Comparison of ENCODE assay signal across 12 mouse cellular contexts in the genomic region with DNA sequence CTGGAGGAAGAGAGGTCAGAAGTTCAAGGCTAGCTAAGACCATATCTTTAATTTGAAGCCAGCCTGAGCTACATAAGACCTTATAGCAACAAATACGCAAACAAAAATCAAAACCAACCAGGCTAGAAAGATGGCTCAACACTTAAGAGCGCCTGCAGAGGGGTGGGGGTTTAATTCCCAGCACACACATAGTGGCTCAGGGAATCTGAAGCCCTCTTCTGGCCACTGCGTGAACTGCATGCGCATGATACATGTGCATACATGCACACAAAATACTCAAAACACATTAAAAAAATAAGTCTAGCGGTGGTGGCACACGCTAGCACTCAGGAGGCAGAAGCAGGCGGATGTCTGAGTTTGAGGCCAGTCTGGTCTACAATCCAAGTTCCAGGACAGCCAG. TPM values are rescaled to one million over a fixed set of nuclear protein-coding genes. Genes with fewer than 3 reads are reported as not detected.
DNase-seq lines count a peak whose midpoint lies in the region; TF ChIP-seq lines count a peak whose summit lies in the region.
"Had no signal": no experiment of that assay in that cellular context is flagged by ENCODE, and none has a peak within 500 bp of the region (broad histone marks: within the 10 kb centered on the region; RNA-seq: fewer than 3 reads in every experiment).

No protein-coding gene starts in this region.

- H3K27ac ChIP-seq in kidney, adult 2 months (ENCODE audit: insufficient read depth, low read depth, low read length), result no peak overlapping the region
- no peak overlapping the region for H3K27ac ChIP-seq in thymus, adult 2 months (ENCODE audit: control insufficient read depth, insufficient read depth, low read length)
- no peak overlapping the region for H3K27ac ChIP-seq in small intestine, adult 2 months (ENCODE audit: insufficient read depth, low read depth, low read length)
- H3K27ac ChIP-seq in forebrain, embryonic 10.5 days, result no peak overlapping the region
- H3K27ac ChIP-seq: limb, embryonic 15.5 days had no signal

- no peak for DNase-seq in kidney, adult 2 months
- no peak for DNase-seq in kidney, postnatal 14 days
- DNase-seq in thymus, adult 2 months, result no peak
- no peak for DNase-seq in thymus, postnatal 10 days (ENCODE audit: low spot score in 2 of 2)
- DNase-seq in brain, embryonic 14.5 days (ENCODE audit: low read depth), result no peak
- DNase-seq in forebrain, embryonic 10.5 days (ENCODE audit: extremely low spot score, low spot score), result no peak
- no peak for DNase-seq in right cerebral cortex, postnatal 25 days
- DNase-seq: heart, adult 11 months; kidney, adult 11 months had no signal

- no peak for TF ChIP-seq POLR2A in kidney, adult 2 months (IDR thresholded peaks at IDR 0.05; ENCODE audit: low read depth, low read length)
- no peak for TF ChIP-seq POLR2A in thymus, adult 2 months (IDR thresholded peaks at IDR 0.05; ENCODE audit: control insufficient read depth, extremely low read depth, insufficient read depth, low read length, poor library complexity)
- no peak for TF ChIP-seq POLR2A in brain, embryonic 14.5 days (IDR thresholded peaks at IDR 0.05; ENCODE audit: borderline replicate concordance, extremely low read depth, insufficient read depth, insufficient read length, poor library complexity, severe bottlenecking)
- TF ChIP-seq POLR2A in small intestine, adult 2 months (IDR thresholded peaks at IDR 0.05; ENCODE audit: low read depth, low read length), result no peak

- no peaks in the 10 kb centered on the region; the same call in 1 of the 2 replicates for H3K9me3 ChIP-seq in forebrain, embryonic 10.5 days
- H3K9me3 ChIP-seq: limb, embryonic 15.5 days had no signal

- H3K27me3 ChIP-seq in kidney, adult 2 months (replicated peaks; ENCODE audit: control insufficient read depth, insufficient read depth, low read length), result peaks cover 8% of the 10 kb centered on the region
- H3K27me3 ChIP-seq in thymus, adult 2 months (ENCODE audit: control insufficient read depth, insufficient read depth, low read length), result peaks cover 17% of the 10 kb centered on the region
- H3K27me3 ChIP-seq in small intestine, adult 2 months (ENCODE audit: control insufficient read depth, insufficient read depth, low read length), result peaks cover 29% of the 10 kb centered on the region
- peaks cover 98% of the 10 kb centered on the region for H3K27me3 ChIP-seq in forebrain, embryonic 10.5 days (ENCODE audit: poor library complexity, severe bottlenecking)

- TF ChIP-seq CTCF in kidney, adult 2 months (conservative IDR thresholded peaks at IDR 0.05; ENCODE audit: insufficient read depth, insufficient read length, low read depth, low read length), result peak; percentile 42
- peak; percentile 28; the same call in 1 of the 2 replicates for TF ChIP-seq CTCF in thymus, adult 2 months (IDR thresholded peaks at IDR 0.05; ENCODE audit: borderline replicate concordance, control insufficient read depth, extremely low read depth, insufficient read depth, low read length, poor library complexity)
- peak; percentile 62; the same call in 1 of the 2 replicates for TF ChIP-seq CTCF in brain, embryonic 14.5 days (IDR thresholded peaks at IDR 0.05; ENCODE audit: borderline replicate concordance, extremely low read depth, insufficient read depth, insufficient read length)
- TF ChIP-seq CTCF in small intestine, adult 2 months (IDR thresholded peaks at IDR 0.05; ENCODE audit: extremely low read depth, insufficient read length, insufficient replicate concordance, low read depth, low read length), result peak; percentile 52; the same call in 1 of the 2 replicates

- no peaks in the 10 kb centered on the region for H3K4me1 ChIP-seq in kidney, adult 2 months (ENCODE audit: control insufficient read depth, insufficient read depth, low read length)
- peaks cover 2% of the 10 kb centered on the region; the same call in 1 of the 2 replicates for H3K4me1 ChIP-seq in thymus, adult 2 months (replicated peaks; ENCODE audit: control insufficient read depth, insufficient read depth, low read length)
- H3K4me1 ChIP-seq in small intestine, adult 2 months (ENCODE audit: control insufficient read depth, insufficient read depth, insufficient read length, low read length), result peaks cover 5% of the 10 kb centered on the region; the same call in 1 of the 2 replicates
- H3K4me1 ChIP-seq in forebrain, embryonic 10.5 days, result peaks cover 14% of the 10 kb centered on the region

- H3K4me3 ChIP-seq in kidney, adult 2 months (ENCODE audit: insufficient read depth, low read depth, low read length), result no peak overlapping the region
- no peak overlapping the region for H3K4me3 ChIP-seq in thymus, adult 2 months (ENCODE audit: control insufficient read depth, insufficient read depth, low read length)
- H3K4me3 ChIP-seq in small intestine, adult 2 months (ENCODE audit: low read depth, low read length), result no peak overlapping the region
- no peak overlapping the region for H3K4me3 ChIP-seq in forebrain, embryonic 10.5 days
- H3K4me3 ChIP-seq: limb, embryonic 15.5 days had no signal

- H3K36me3 ChIP-seq in kidney, adult 2 months (ENCODE audit: control insufficient read depth, insufficient read depth, low read length), result no peaks in the 10 kb centered on the region
- H3K36me3 ChIP-seq in thymus, adult 2 months (ENCODE audit: control insufficient read depth, insufficient read depth, low read length), result no peaks in the 10 kb centered on the region
- no peaks in the 10 kb centered on the region for H3K36me3 ChIP-seq in small intestine, adult 2 months (ENCODE audit: control insufficient read depth, insufficient read depth, low read length)
- H3K36me3 ChIP-seq in forebrain, embryonic 10.5 days (replicated peaks), result no peaks in the 10 kb centered on the region
- H3K36me3 ChIP-seq: limb, embryonic 15.5 days had no signal

- 56% methylated on average over 7 of the region's 7 CpGs for WGBS in kidney, adult 2 months
- 71% methylated on average over 7 of the region's 7 CpGs for WGBS in thymus, adult 2 months
- 55% methylated on average over 7 of the region's 7 CpGs for WGBS in small intestine, adult 2 months
- 43% methylated on average over 7 of the region's 7 CpGs for WGBS in forebrain, embryonic 10.5 days

RNA-seq across cellular contexts. Expression of a gene that starts 3.9 kb away (rescaled TPM):
- 0.04 TPM in 1 of 2 replicates, not detected in the other for polyA plus RNA-seq in kidney, adult 2 months (2012; rRNA removed)
- polyA plus RNA-seq in thymus, adult 2 months (2012; rRNA removed), result 0.07 and 0.22 TPM in 2 replicates
- 1.2 and 2.9 TPM in 2 replicates for polyA plus RNA-seq in brain, embryonic 14.5 days (2012; rRNA removed)
- 0.06 TPM in 1 of 2 replicates, not detected in the other for polyA plus RNA-seq in small intestine, adult 2 months (2012; rRNA removed)
- 0.49 and 1.3 TPM in 2 replicates for polyA plus RNA-seq in forebrain, embryonic 10.5 days (2016; fragmentation: Nextera tagmentation; extraction: Ambion mirVana)
- polyA plus RNA-seq: stomach, embryonic 16.5 days had no signal

RNA-seq across cellular contexts. Expression of a gene that starts 7.8 kb away (rescaled TPM):
- 0.22 and 0.25 TPM in 2 replicates for polyA plus RNA-seq in kidney, adult 2 months (2012; rRNA removed)
- 3.4 and 3.9 TPM in 2 replicates for polyA plus RNA-seq in thymus, adult 2 months (2012; rRNA removed)
- 0.95 and 2.4 TPM in 2 replicates for polyA plus RNA-seq in brain, embryonic 14.5 days (2012; rRNA removed)
- 0.17 and 0.18 TPM in 2 replicates for polyA plus RNA-seq in small intestine, adult 2 months (2012; rRNA removed)
- 0.12 and 0.33 TPM in 2 replicates for polyA plus RNA-seq in forebrain, embryonic 10.5 days (2016; fragmentation: Nextera tagmentation; extraction: Ambion mirVana)

RNA-seq across cellular contexts. Expression of a gene that starts 22.7 kb away (rescaled TPM):
- 114 and 143 TPM in 2 replicates for polyA plus RNA-seq in kidney, adult 2 months (2012; rRNA removed)
- polyA plus RNA-seq in thymus, adult 2 months (2012; rRNA removed), result 165 and 182 TPM in 2 replicates
- polyA plus RNA-seq in brain, embryonic 14.5 days (2012; rRNA removed), result 119 and 156 TPM in 2 replicates
- 43.3 and 104 TPM in 2 replicates for polyA plus RNA-seq in small intestine, adult 2 months (2012; rRNA removed)
- 42.1 and 42.5 TPM in 2 replicates for polyA plus RNA-seq in forebrain, embryonic 10.5 days (2016; fragmentation: Nextera tagmentation; extraction: Ambion mirVana)

RNA-seq across cellular contexts. Expression of a gene that starts 23.5 kb away (rescaled TPM):
- polyA plus RNA-seq in kidney, adult 2 months (2012; rRNA removed), result 12.1 and 12.3 TPM in 2 replicates
- 0.26 and 0.65 TPM in 2 replicates for polyA plus RNA-seq in thymus, adult 2 months (2012; rRNA removed)
- 1.8 and 2.2 TPM in 2 replicates for polyA plus RNA-seq in brain, embryonic 14.5 days (2012; rRNA removed)
- not detected in 2 replicates for polyA plus RNA-seq in small intestine, adult 2 months (2012; rRNA removed)
- polyA plus RNA-seq in forebrain, embryonic 10.5 days (2016; fragmentation: Nextera tagmentation; extraction: Ambion mirVana), result 0.10 TPM in 1 of 2 replicates, not detected in the other
- polyA plus RNA-seq: stomach, embryonic 16.5 days had no signal

RNA-seq across cellular contexts. Expression of a gene that starts 45.6 kb away (rescaled TPM):
- 68.9 and 72.7 TPM in 2 replicates for polyA plus RNA-seq in kidney, adult 2 months (2012; rRNA removed)
- 90.7 and 105 TPM in 2 replicates for polyA plus RNA-seq in thymus, adult 2 months (2012; rRNA removed)
- 71.8 and 85.7 TPM in 2 replicates for polyA plus RNA-seq in brain, embryonic 14.5 days (2012; rRNA removed)
- polyA plus RNA-seq in small intestine, adult 2 months (2012; rRNA removed), result 34.0 and 65.7 TPM in 2 replicates
- polyA plus RNA-seq in forebrain, embryonic 10.5 days (2016; fragmentation: Nextera tagmentation; extraction: Ambion mirVana), result 90.4 and 93.5 TPM in 2 replicates
